Mouse (Mus musculus) kidney, adult 2 months (tissue): Measurements from ENCODE around the gene Osbpl9.

Experiments used
- CTCF ChIP-seq: fragments of 200-500 bp; conservative IDR thresholded peaks from 2 replicates; pipeline ENCODE4 v1.5.1; 2011; ENCODE audit warnings: low read depth, mild to moderate bottlenecking, control low read depth, low read length, moderate library complexity, mixed read lengths; ENCODE audit not compliant: insufficient read depth, insufficient read length
- POLR2A ChIP-seq: fragments of 200-500 bp; IDR thresholded peaks from one replicate; pipeline ENCODE4 v1.6.1; 2011; ENCODE audit warnings: low read depth, low read length, control low read depth

DNA sequence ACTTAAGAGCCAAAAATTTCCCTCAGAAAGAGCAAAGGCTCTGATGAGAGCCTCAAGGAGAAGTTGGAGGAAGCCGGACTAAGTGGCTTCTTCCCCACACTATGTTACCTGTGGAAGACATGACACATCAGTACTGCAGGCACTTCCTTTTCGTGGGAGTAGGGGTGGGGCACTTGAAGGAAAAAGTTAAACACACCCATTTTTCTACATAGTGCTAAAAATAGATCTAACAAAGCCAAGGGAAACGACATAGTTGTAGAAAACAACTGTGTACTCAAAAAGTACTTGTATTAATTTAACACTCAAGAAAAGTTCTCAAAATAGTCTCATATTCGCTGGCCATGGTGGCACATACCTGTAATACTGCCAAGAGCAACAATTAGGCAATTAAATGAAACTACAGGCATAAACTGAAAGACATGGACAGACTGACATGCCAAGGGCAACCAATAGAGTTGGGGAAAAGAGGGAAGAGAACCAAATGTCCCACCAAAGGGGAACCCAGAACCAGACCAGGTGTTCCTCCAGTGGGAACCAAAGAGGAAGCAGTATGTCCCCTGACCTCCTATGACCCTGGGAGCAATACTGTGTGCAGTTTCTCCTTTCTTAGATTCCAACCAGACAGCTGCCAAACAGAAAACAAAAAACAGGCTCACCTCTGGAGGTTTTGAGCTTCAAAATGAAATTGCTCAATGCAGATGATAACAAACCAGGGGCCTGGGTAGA is 79.1 kb downstream of the Osbpl9 start:
- no peak for TF ChIP-seq CTCF
- TF ChIP-seq POLR2A: no peak
